ENCODE assay signal across 9 mouse cellular contexts in the genomic region with DNA sequence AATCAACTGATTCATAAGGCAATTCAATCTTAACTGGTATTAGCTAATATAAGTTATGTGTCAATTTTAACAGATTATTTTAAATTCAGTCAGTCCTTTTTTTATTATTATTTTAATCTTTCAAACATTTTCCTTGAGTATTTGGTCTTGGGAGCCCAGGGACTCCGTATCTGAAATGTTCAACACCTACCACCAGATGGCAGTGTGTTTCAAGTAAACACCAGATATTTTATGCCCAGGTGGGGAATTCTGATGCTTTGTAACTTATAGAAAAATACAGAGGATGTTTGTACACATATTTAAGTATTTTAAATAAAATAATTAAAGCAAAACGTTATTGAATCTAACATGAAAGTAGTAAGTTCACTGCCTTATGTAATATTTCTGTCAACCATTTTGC.
DNase-seq lines count a peak whose midpoint lies in the region; ATAC-seq and TF ChIP-seq lines count a peak whose summit lies in the region.
"Had no signal": no experiment of that assay in that cellular context is flagged by ENCODE, and none has a peak within 500 bp of the region (broad histone marks: within the 10 kb centered on the region; RNA-seq: fewer than 3 reads in every experiment).

No protein-coding gene starts in this region.

- no peaks in the 10 kb centered on the region for H3K36me3 ChIP-seq in kidney, adult 2 months (ENCODE audit: control insufficient read depth, insufficient read depth, low read length)
- no peaks in the 10 kb centered on the region for H3K36me3 ChIP-seq in E14TG2a.4 (ENCODE audit: insufficient read depth, low read length)
- no peaks in the 10 kb centered on the region for H3K36me3 ChIP-seq in embryonic facial prominence, embryonic 14.5 days (ENCODE audit: control insufficient read depth, insufficient read depth, low read length)
- H3K36me3 ChIP-seq: lung, embryonic 15.5 days had no signal

- H3K9me3 ChIP-seq in E14TG2a.4 (ENCODE audit: low read length) = no peaks in the 10 kb centered on the region
- H3K9me3 ChIP-seq in embryonic facial prominence, embryonic 14.5 days (ENCODE audit: control insufficient read depth, low read length) = no peaks in the 10 kb centered on the region
- H3K9me3 ChIP-seq: lung, embryonic 15.5 days had no signal

- no peaks in the 10 kb centered on the region for H3K27me3 ChIP-seq in kidney, adult 2 months (replicated peaks; ENCODE audit: control insufficient read depth, insufficient read depth, low read length)
- no peaks in the 10 kb centered on the region for H3K27me3 ChIP-seq in E14TG2a.4 (ENCODE audit: insufficient read depth, low read length)
- H3K27me3 ChIP-seq in embryonic facial prominence, embryonic 14.5 days (replicated peaks; ENCODE audit: control insufficient read depth, insufficient read depth, low read length) = no peaks in the 10 kb centered on the region
- H3K27me3 ChIP-seq: lung, embryonic 15.5 days had no signal

- TF ChIP-seq POLR2A in kidney, adult 2 months (IDR thresholded peaks at IDR 0.05; ENCODE audit: low read depth, low read length) = no peak

- ATAC-seq in CD4-positive, CD25-positive, alpha-beta regulatory T cell, adult 4 months = no peak
- no peak for ATAC-seq in embryonic facial prominence, embryonic 14.5 days (ENCODE audit: low read depth)

- WGBS in kidney, adult 2 months = 10% methylated on average over 2 of the region's 2 CpGs
- WGBS in embryonic facial prominence, embryonic 14.5 days = 14% methylated on average over 2 of the region's 2 CpGs

- TF ChIP-seq CTCF in kidney, adult 2 months (conservative IDR thresholded peaks at IDR 0.05; ENCODE audit: insufficient read depth, insufficient read length, low read depth, low read length) = no peak
- peak; percentile 45 for TF ChIP-seq CTCF in E14TG2a.4 (conservative IDR thresholded peaks at IDR 0.05; ENCODE audit: low read length)

- peak; percentile 17 for DNase-seq in CD4-positive, CD25-positive, alpha-beta regulatory T cell, adult 2 months (ENCODE audit: low read depth, low spot score)
- DNase-seq in kidney, adult 2 months = peak; percentile 22
- DNase-seq in kidney, adult 11 months = no peak
- DNase-seq in embryonic facial prominence, embryonic 14.5 days (ENCODE audit: low spot score) = peak; percentile 70
- DNase-seq in spleen, postnatal 4 days (ENCODE audit: low spot score in 2 of 2) = no peak
- DNase-seq in ovary, adult 18-20 months (ENCODE audit: low spot score) = no peak

- no peak overlapping the region for H3K4me2 ChIP-seq in embryonic facial prominence, embryonic 14.5 days (ENCODE audit: low read depth, low read length)
- H3K4me2 ChIP-seq: lung, embryonic 15.5 days had no signal

- no peak overlapping the region for H3K9ac ChIP-seq in embryonic facial prominence, embryonic 14.5 days (ENCODE audit: low read depth, low read length)
- H3K9ac ChIP-seq: lung, embryonic 15.5 days had no signal

- no peak overlapping the region for H3K4me3 ChIP-seq in kidney, adult 2 months (ENCODE audit: insufficient read depth, low read depth, low read length)
- H3K4me3 ChIP-seq in E14TG2a.4 (replicated peaks; ENCODE audit: low read length) = no peak overlapping the region
- no peak overlapping the region for H3K4me3 ChIP-seq in embryonic facial prominence, embryonic 14.5 days (ENCODE audit: low read depth, low read length)
- H3K4me3 ChIP-seq: lung, embryonic 15.5 days had no signal

- H3K27ac ChIP-seq in kidney, adult 2 months (ENCODE audit: insufficient read depth, low read depth, low read length) = no peak overlapping the region
- no peak overlapping the region for H3K27ac ChIP-seq in embryonic facial prominence, embryonic 14.5 days (replicated peaks; ENCODE audit: low read depth, low read length)
- H3K27ac ChIP-seq: lung, embryonic 15.5 days had no signal

- H3K4me1 ChIP-seq in kidney, adult 2 months (ENCODE audit: control insufficient read depth, insufficient read depth, low read length) = no peaks in the 10 kb centered on the region
- H3K4me1 ChIP-seq in E14TG2a.4 (replicated peaks; ENCODE audit: low read depth, low read length) = no peaks in the 10 kb centered on the region
- no peaks in the 10 kb centered on the region for H3K4me1 ChIP-seq in embryonic facial prominence, embryonic 14.5 days (ENCODE audit: control insufficient read depth, insufficient read depth, low read length)
- H3K4me1 ChIP-seq: lung, embryonic 15.5 days had no signal

Comparison
In these comparisons a context has a peak if more than half of its experiments do, and no peak if none do; other contexts are left out.
1. DNase-seq: peak in CD4-positive, CD25-positive, alpha-beta regulatory T cell, adult 2 months (single experiment), kidney, adult 2 months (single experiment) and embryonic facial prominence, embryonic 14.5 days (single experiment); none in kidney, adult 11 months (single experiment), spleen, postnatal 4 days (0 of 2) and ovary, adult 18-20 months (single experiment).